28 mouse cellular contexts compared by ENCODE assay signal in the genomic region with DNA sequence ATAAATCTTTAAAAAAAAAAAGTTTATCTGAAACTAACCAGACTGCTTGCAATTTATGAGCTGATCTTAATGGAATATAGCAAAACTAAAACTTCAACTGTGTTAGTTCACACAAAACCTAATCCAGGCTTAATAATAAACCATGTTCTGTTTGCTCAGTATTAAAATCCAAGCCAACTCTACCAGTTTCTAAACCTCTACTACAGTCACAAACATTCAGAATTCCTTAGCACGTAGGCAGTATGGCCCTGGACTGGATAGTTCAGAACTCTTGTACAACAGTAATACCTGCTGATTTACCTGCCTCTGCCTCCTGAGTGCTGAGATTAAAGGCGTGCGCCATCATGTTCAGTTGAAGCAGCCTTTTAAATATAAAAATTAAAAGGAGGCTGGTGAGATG. TPM values are rescaled to one million over a fixed set of nuclear protein-coding genes. Genes with fewer than 3 reads are reported as not detected.
DNase-seq lines count a peak whose midpoint lies in the region; ATAC-seq and TF ChIP-seq lines count a peak whose summit lies in the region.
"Had no signal": no experiment of that assay in that cellular context is flagged by ENCODE, and none has a peak within 500 bp of the region (broad histone marks: within the 10 kb centered on the region; RNA-seq: fewer than 3 reads in every experiment).

No protein-coding gene starts in this region.

- H3K4me2 ChIP-seq in forebrain, embryonic 16.5 days (ENCODE audit: low read length) = no peak overlapping the region
- H3K4me2 ChIP-seq in forebrain, embryonic 14.5 days (ENCODE audit: low read length) = no peak overlapping the region
- no peak overlapping the region for H3K4me2 ChIP-seq in kidney, embryonic 15.5 days
- no peak overlapping the region for H3K4me2 ChIP-seq in forebrain, postnatal 0 days (ENCODE audit: low read depth)
- H3K4me2 ChIP-seq: embryonic facial prominence, embryonic 13.5 days; forebrain, embryonic 12.5 days; heart, embryonic 12.5 days; heart, embryonic 15.5 days; hindbrain, embryonic 13.5 days had no signal

- no peaks in the 10 kb centered on the region for H3K36me3 ChIP-seq in forebrain, embryonic 16.5 days (ENCODE audit: control insufficient read depth, insufficient read depth)
- H3K36me3 ChIP-seq in forebrain, embryonic 14.5 days (ENCODE audit: control insufficient read depth, insufficient read depth, low read length) = no peaks in the 10 kb centered on the region
- H3K36me3 ChIP-seq in kidney, embryonic 15.5 days = no peaks in the 10 kb centered on the region
- no peaks in the 10 kb centered on the region for H3K36me3 ChIP-seq in forebrain, postnatal 0 days (ENCODE audit: insufficient read depth)
- H3K36me3 ChIP-seq: embryonic facial prominence, embryonic 10.5 days; embryonic facial prominence, embryonic 13.5 days; forebrain, embryonic 12.5 days; heart, embryonic 12.5 days; heart, embryonic 15.5 days; hindbrain, embryonic 10.5 days; hindbrain, embryonic 13.5 days had no signal

- no peak for TF ChIP-seq CTCF in forebrain, postnatal 0 days (IDR thresholded peaks at IDR 0.05; ENCODE audit: low read depth)

- no peak for DNase-seq in forebrain, embryonic 14.5 days (ENCODE audit: low spot score)
- DNase-seq in kidney, adult 8-10 months = peak; percentile 40 to 62
- DNase-seq in kidney, postnatal 4 days = no peak
- peak; percentile 25 to 49 for DNase-seq in kidney, postnatal 36 days
- DNase-seq in embryo, embryonic 10.5 days (ENCODE audit: low spot score) = no peak
- DNase-seq in forebrain, postnatal 0 days = no peak
- DNase-seq: adrenal gland, adult 8-10 months; adrenal gland, postnatal 25 days; cerebellum, adult 11-12 months; cerebellum, adult 8-10 months; cerebellum, postnatal 10 days; cerebellum, postnatal 36 days; gastrocnemius, postnatal 25 days; heart, adult 18-20 months; heart, postnatal 10 days; heart, postnatal 36 days had no signal

- no peak for ATAC-seq in forebrain, embryonic 16.5 days
- no peak for ATAC-seq in forebrain, embryonic 14.5 days
- no peak for ATAC-seq in kidney, embryonic 15.5 days (replicated peaks; ENCODE audit: low FRiP score)
- ATAC-seq in forebrain, postnatal 0 days = no peak
- ATAC-seq: activated CD4-positive, CD25-positive, alpha-beta regulatory T cell, adult 4 months; hindbrain, embryonic 16.5 days had no signal

- H3K27ac ChIP-seq in forebrain, embryonic 16.5 days (ENCODE audit: low read length) = 0 out of 2 replicates have a peak overlapping the region, but pooled peaks have one; percentile 43
- no peak overlapping the region for H3K27ac ChIP-seq in forebrain, embryonic 14.5 days (ENCODE audit: low read depth, low read length)
- H3K27ac ChIP-seq in kidney, embryonic 15.5 days = 0 out of 2 replicates have a peak overlapping the region, but pooled peaks have one; percentile 41
- H3K27ac ChIP-seq in forebrain, postnatal 0 days (ENCODE audit: low read depth, low read length) = no peak overlapping the region
- H3K27ac ChIP-seq: embryonic facial prominence, embryonic 10.5 days; embryonic facial prominence, embryonic 13.5 days; forebrain, embryonic 12.5 days; heart, embryonic 15.5 days; hindbrain, embryonic 10.5 days; hindbrain, embryonic 13.5 days had no signal

- no peaks in the 10 kb centered on the region for H3K27me3 ChIP-seq in forebrain, embryonic 16.5 days (replicated peaks; ENCODE audit: control insufficient read depth, insufficient read depth, low read length)
- no peaks in the 10 kb centered on the region for H3K27me3 ChIP-seq in forebrain, embryonic 14.5 days (replicated peaks; ENCODE audit: control insufficient read depth, insufficient read depth, low read length)
- H3K27me3 ChIP-seq in kidney, embryonic 15.5 days = no peaks in the 10 kb centered on the region
- no peaks in the 10 kb centered on the region for H3K27me3 ChIP-seq in forebrain, postnatal 0 days (ENCODE audit: insufficient read depth, low read length)
- H3K27me3 ChIP-seq: embryonic facial prominence, embryonic 13.5 days; forebrain, embryonic 12.5 days; heart, embryonic 12.5 days; heart, embryonic 15.5 days; hindbrain, embryonic 13.5 days had no signal

- H3K9ac ChIP-seq in forebrain, embryonic 16.5 days (replicated peaks; ENCODE audit: low read depth, low read length) = no peak overlapping the region
- H3K9ac ChIP-seq in forebrain, embryonic 14.5 days (ENCODE audit: low read length) = no peak overlapping the region
- no peak overlapping the region for H3K9ac ChIP-seq in kidney, embryonic 15.5 days
- H3K9ac ChIP-seq in forebrain, postnatal 0 days = no peak overlapping the region
- H3K9ac ChIP-seq: embryonic facial prominence, embryonic 13.5 days; forebrain, embryonic 12.5 days; heart, embryonic 12.5 days; heart, embryonic 15.5 days; hindbrain, embryonic 13.5 days had no signal

- H3K4me3 ChIP-seq in forebrain, embryonic 16.5 days (replicated peaks; ENCODE audit: low read length) = no peak overlapping the region
- no peak overlapping the region for H3K4me3 ChIP-seq in forebrain, embryonic 14.5 days (ENCODE audit: low read depth, low read length)
- no peak overlapping the region for H3K4me3 ChIP-seq in kidney, embryonic 15.5 days (replicated peaks)
- H3K4me3 ChIP-seq in forebrain, postnatal 0 days (ENCODE audit: low read depth, low read length) = no peak overlapping the region
- H3K4me3 ChIP-seq: embryonic facial prominence, embryonic 10.5 days; embryonic facial prominence, embryonic 13.5 days; erythroblast, embryonic 14.5 days; forebrain, embryonic 12.5 days; heart, embryonic 12.5 days; heart, embryonic 15.5 days; hindbrain, embryonic 10.5 days; hindbrain, embryonic 13.5 days had no signal

- no peaks in the 10 kb centered on the region for H3K9me3 ChIP-seq in forebrain, embryonic 16.5 days (ENCODE audit: control insufficient read depth, low read length)
- H3K9me3 ChIP-seq in forebrain, embryonic 14.5 days (replicated peaks; ENCODE audit: control insufficient read depth, low read length) = no peaks in the 10 kb centered on the region
- H3K9me3 ChIP-seq in kidney, embryonic 15.5 days (replicated peaks) = no peaks in the 10 kb centered on the region
- no peaks in the 10 kb centered on the region for H3K9me3 ChIP-seq in forebrain, postnatal 0 days (ENCODE audit: low read length)
- H3K9me3 ChIP-seq: embryonic facial prominence, embryonic 10.5 days; embryonic facial prominence, embryonic 13.5 days; forebrain, embryonic 12.5 days; heart, embryonic 12.5 days; heart, embryonic 15.5 days; hindbrain, embryonic 10.5 days; hindbrain, embryonic 13.5 days had no signal

- 94% methylated on average over 3 of the region's 3 CpGs for WGBS in forebrain, embryonic 16.5 days
- WGBS in forebrain, embryonic 14.5 days = 94% methylated on average over 3 of the region's 3 CpGs
- whole genome bisulfite sequencing in kidney, embryonic 15.5 days = 86% methylated on average over 3 of the region's 3 CpGs
- WGBS in forebrain, postnatal 0 days = 90% methylated on average over 3 of the region's 3 CpGs

- no peaks in the 10 kb centered on the region for H3K4me1 ChIP-seq in forebrain, embryonic 16.5 days (replicated peaks; ENCODE audit: control insufficient read depth, insufficient read depth, low read length)
- H3K4me1 ChIP-seq in forebrain, embryonic 14.5 days (ENCODE audit: control insufficient read depth, insufficient read depth, low read length) = no peaks in the 10 kb centered on the region
- peaks cover 27% of the 10 kb centered on the region for H3K4me1 ChIP-seq in kidney, embryonic 15.5 days
- no peaks in the 10 kb centered on the region for H3K4me1 ChIP-seq in forebrain, postnatal 0 days (ENCODE audit: insufficient read depth)
- H3K4me1 ChIP-seq: forebrain, embryonic 12.5 days; hindbrain, embryonic 13.5 days had no signal

RNA-seq across cellular contexts. Expression of a gene that starts 13.9 kb away (rescaled TPM):
- 42.0 and 42.7 TPM in 2 replicates for polyA plus RNA-seq in forebrain, embryonic 16.5 days (2015; fragmentation: Nextera tagmentation; extraction: Ambion mirVana)
- polyA plus RNA-seq in forebrain, embryonic 14.5 days (2014; fragmentation: Nextera tagmentation; extraction: Ambion mirVana) = 29.0 and 29.5 TPM in 2 replicates
- 71.0 and 73.6 TPM in 2 replicates for polyA plus RNA-seq in kidney, embryonic 15.5 days (2015; fragmentation: Nextera tagmentation; extraction: Ambion mirVana)
- 26.8 and 40.4 TPM in 2 replicates for total RNA-seq in forebrain, postnatal 0 days (2014; rRNA removed)
- 32.0 and 39.4 TPM in 2 replicates for polyA plus RNA-seq in forebrain, postnatal 0 days (2015; fragmentation: Nextera tagmentation; extraction: Ambion mirVana)

RNA-seq across cellular contexts. Expression of a gene that starts 14.2 kb away (rescaled TPM):
- polyA plus RNA-seq in forebrain, embryonic 16.5 days (2015; fragmentation: Nextera tagmentation; extraction: Ambion mirVana) = 0.84 and 0.93 TPM in 2 replicates
- polyA plus RNA-seq in forebrain, embryonic 14.5 days (2014; fragmentation: Nextera tagmentation; extraction: Ambion mirVana) = 0.33 and 0.62 TPM in 2 replicates
- 0.70 and 0.73 TPM in 2 replicates for polyA plus RNA-seq in kidney, embryonic 15.5 days (2015; fragmentation: Nextera tagmentation; extraction: Ambion mirVana)
- total RNA-seq in forebrain, postnatal 0 days (2014; rRNA removed) = 0.57 and 0.62 TPM in 2 replicates
- 0.90 and 1.1 TPM in 2 replicates for polyA plus RNA-seq in forebrain, postnatal 0 days (2015; fragmentation: Nextera tagmentation; extraction: Ambion mirVana)
- polyA plus RNA-seq: erythroblast, embryonic 14.5 days had no signal

Comparison
In these comparisons a context has a peak if more than half of its experiments do, and no peak if none do; other contexts are left out.
1. H3K27ac ChIP-seq: peak in forebrain, embryonic 16.5 days (single experiment) and kidney, embryonic 15.5 days (single experiment); none in forebrain, embryonic 14.5 days (single experiment) and forebrain, postnatal 0 days (single experiment).
2. DNase-seq: peak in kidney, adult 8-10 months (2 of 2) and kidney, postnatal 36 days (2 of 2); none in forebrain, embryonic 14.5 days (single experiment), kidney, postnatal 4 days (0 of 2), embryo, embryonic 10.5 days (single experiment) and forebrain, postnatal 0 days (single experiment).